ENCODE assay signal across 17 mouse cellular contexts in genomic region chr8:57989428-57990171, GRCm38 (mm10).
DNase-seq lines count a peak whose midpoint lies in the region; ATAC-seq lines count a peak whose summit lies in the region.
"Had no signal": no experiment of that assay in that cellular context is flagged by ENCODE, and none has a peak within 500 bp of the region (broad histone marks: within the 10 kb centered on the region; RNA-seq: fewer than 3 reads in every experiment).

No protein-coding gene starts in this region.

- H3K9me3 ChIP-seq in midbrain, embryonic 11.5 days (ENCODE audit: control insufficient read depth, low read length), result no peaks in the 10 kb centered on the region
- no peaks in the 10 kb centered on the region for H3K9me3 ChIP-seq in midbrain, embryonic 10.5 days (replicated peaks)
- no peaks in the 10 kb centered on the region for H3K9me3 ChIP-seq in forebrain, embryonic 14.5 days (replicated peaks; ENCODE audit: control insufficient read depth, low read length)
- H3K9me3 ChIP-seq in hindbrain, embryonic 16.5 days (ENCODE audit: control insufficient read depth, low read length), result no peaks in the 10 kb centered on the region
- H3K9me3 ChIP-seq: G1E; limb, embryonic 15.5 days had no signal

- H3K4me3 ChIP-seq in midbrain, embryonic 11.5 days (ENCODE audit: low read depth, low read length), result no peak overlapping the region
- no peak overlapping the region for H3K4me3 ChIP-seq in midbrain, embryonic 10.5 days
- no peak overlapping the region for H3K4me3 ChIP-seq in forebrain, embryonic 14.5 days (ENCODE audit: low read depth, low read length)
- H3K4me3 ChIP-seq in hindbrain, embryonic 16.5 days (ENCODE audit: low read length), result no peak overlapping the region
- H3K4me3 ChIP-seq: erythroblast, embryonic 14.5 days; limb, embryonic 15.5 days had no signal

- 0 out of 2 replicates have a peak, but pooled peaks have one; percentile 50 for ATAC-seq in midbrain, embryonic 11.5 days (ENCODE audit: low FRiP score)
- ATAC-seq in forebrain, embryonic 14.5 days, result peak; percentile 85
- peak; percentile 75 for ATAC-seq in hindbrain, embryonic 16.5 days
- no peak for ATAC-seq in activated CD4-positive, CD25-positive, alpha-beta regulatory T cell, adult 4 months
- ATAC-seq: liver, postnatal 0 days had no signal

- H3K4me1 ChIP-seq in midbrain, embryonic 11.5 days (ENCODE audit: control insufficient read depth, insufficient read depth, low read length), result no peaks in the 10 kb centered on the region
- no peaks in the 10 kb centered on the region for H3K4me1 ChIP-seq in midbrain, embryonic 10.5 days
- no peaks in the 10 kb centered on the region for H3K4me1 ChIP-seq in forebrain, embryonic 14.5 days (ENCODE audit: control insufficient read depth, insufficient read depth, low read length)
- no peaks in the 10 kb centered on the region for H3K4me1 ChIP-seq in hindbrain, embryonic 16.5 days (ENCODE audit: control insufficient read depth, insufficient read depth, low read depth, low read length)
- H3K4me1 ChIP-seq: limb, embryonic 15.5 days had no signal

- WGBS in midbrain, embryonic 11.5 days, result 79% methylated on average over 1 of the region's 1 CpGs
- 85% methylated on average over 1 of the region's 1 CpGs for WGBS in midbrain, embryonic 10.5 days
- WGBS in forebrain, embryonic 14.5 days, result 32% methylated on average over 1 of the region's 1 CpGs
- 85% methylated on average over 1 of the region's 1 CpGs for WGBS in hindbrain, embryonic 16.5 days

- H3K36me3 ChIP-seq in midbrain, embryonic 11.5 days (ENCODE audit: control insufficient read depth, insufficient read depth, low read length), result no peaks in the 10 kb centered on the region
- no peaks in the 10 kb centered on the region for H3K36me3 ChIP-seq in midbrain, embryonic 10.5 days
- H3K36me3 ChIP-seq in forebrain, embryonic 14.5 days (ENCODE audit: control insufficient read depth, insufficient read depth, low read length), result no peaks in the 10 kb centered on the region
- H3K36me3 ChIP-seq in hindbrain, embryonic 16.5 days (ENCODE audit: control insufficient read depth, insufficient read depth, low read length), result no peaks in the 10 kb centered on the region
- H3K36me3 ChIP-seq: G1E; limb, embryonic 15.5 days had no signal

- H3K9ac ChIP-seq in midbrain, embryonic 11.5 days (ENCODE audit: low read length), result no peak overlapping the region
- no peak overlapping the region for H3K9ac ChIP-seq in forebrain, embryonic 14.5 days (ENCODE audit: low read length)
- no peak overlapping the region for H3K9ac ChIP-seq in hindbrain, embryonic 16.5 days (ENCODE audit: low read depth, low read length)
- H3K9ac ChIP-seq: limb, embryonic 15.5 days; liver, postnatal 0 days had no signal

- no peak overlapping the region for H3K27ac ChIP-seq in midbrain, embryonic 11.5 days (ENCODE audit: low read depth, low read length)
- H3K27ac ChIP-seq in midbrain, embryonic 10.5 days (replicated peaks), result no peak overlapping the region
- no peak overlapping the region for H3K27ac ChIP-seq in forebrain, embryonic 14.5 days (ENCODE audit: low read depth, low read length)
- no peak overlapping the region for H3K27ac ChIP-seq in hindbrain, embryonic 16.5 days (ENCODE audit: low read depth, low read length)
- H3K27ac ChIP-seq: limb, embryonic 15.5 days had no signal

- DNase-seq in midbrain, embryonic 11.5 days (ENCODE audit: low spot score, missing footprints), result peak; percentile 60
- DNase-seq in midbrain, embryonic 10.5 days (ENCODE audit: low spot score), result no peak
- DNase-seq in forebrain, embryonic 14.5 days (ENCODE audit: low spot score), result peak; percentile 73
- peak; percentile 44 for DNase-seq in retina, embryonic 14.5 days (ENCODE audit: low spot score)
- no peak for DNase-seq in ovary, postnatal 36 days (ENCODE audit: low spot score)
- DNase-seq: adrenal gland, adult 8-10 months; cerebellum, adult 9-10 months; heart, adult 11 months; kidney, adult 8-10 months; liver, postnatal 0 days; lung, postnatal 4 days; right cerebral cortex, postnatal 4 days had no signal

- H3K27me3 ChIP-seq in midbrain, embryonic 11.5 days (ENCODE audit: control insufficient read depth, insufficient read depth, low read length), result no peaks in the 10 kb centered on the region
- no peaks in the 10 kb centered on the region for H3K27me3 ChIP-seq in midbrain, embryonic 10.5 days (ENCODE audit: low read depth, poor library complexity, severe bottlenecking)
- H3K27me3 ChIP-seq in forebrain, embryonic 14.5 days (replicated peaks; ENCODE audit: control insufficient read depth, insufficient read depth, low read length), result no peaks in the 10 kb centered on the region
- no peaks in the 10 kb centered on the region for H3K27me3 ChIP-seq in hindbrain, embryonic 16.5 days (replicated peaks; ENCODE audit: control insufficient read depth, insufficient read depth, low read length)
- H3K27me3 ChIP-seq: limb, embryonic 15.5 days had no signal

- no peak overlapping the region for H3K4me2 ChIP-seq in midbrain, embryonic 11.5 days
- H3K4me2 ChIP-seq in forebrain, embryonic 14.5 days (ENCODE audit: low read length), result no peak overlapping the region
- no peak overlapping the region for H3K4me2 ChIP-seq in hindbrain, embryonic 16.5 days (ENCODE audit: low read length)
- H3K4me2 ChIP-seq: limb, embryonic 15.5 days had no signal

Comparison
In these comparisons a context has a peak if more than half of its experiments do, and no peak if none do; other contexts are left out.
1. DNase-seq: peak in midbrain, embryonic 11.5 days (single experiment), forebrain, embryonic 14.5 days (single experiment) and retina, embryonic 14.5 days (single experiment); none in midbrain, embryonic 10.5 days (single experiment) and ovary, postnatal 36 days (single experiment).